Mouse (Mus musculus): Measurements from ENCODE around the gene Dnase1l3. TPM values are rescaled to one million over a fixed set of nuclear protein-coding genes. Genes with fewer than 3 reads are reported as not detected.

Gene Dnase1l3
- polyA plus RNA-seq, 1 experiment from 2014 or later = not detected

GRCm38 (mm10) chr14:7929029-7929428 lies 65.3 kb downstream of the Dnase1l3 start:
- Histone ChIP-seq H3K4me1 (replicated peaks) (no peaks in the 10 kb centered on the region), H3K27me3 (no peaks in the 10 kb centered on the region), H3K4me2 (no peak overlapping the region), H3K36me3 (peaks cover 99% of the 10 kb centered on the region), H3K9me3 (no peaks in the 10 kb centered on the region), H3K9ac (replicated peaks) (no peak overlapping the region), H3K27ac (no peak overlapping the region), H3K4me3 (replicated peaks) (no peak overlapping the region)
- WGBS = 89% methylated on average over 7 of the region's 7 CpGs
- ATAC-seq (ENCODE audit: insufficient number of reproducible peaks, insufficient read depth, low FRiP score, low TSS enrichment, low read depth) = no peak

GRCm38 (mm10) chr14:7928362-7928761 lies 66.0 kb downstream of the Dnase1l3 start:
- Histone ChIP-seq H3K4me3 (replicated peaks) (no peak overlapping the region), H3K4me1 (replicated peaks) (no peaks in the 10 kb centered on the region), H3K9ac (replicated peaks) (no peak overlapping the region), H3K27ac (no peak overlapping the region), H3K36me3 (peaks cover 99% of the 10 kb centered on the region), H3K9me3 (no peaks in the 10 kb centered on the region), H3K27me3 (no peaks in the 10 kb centered on the region), H3K4me2 (no peak overlapping the region)
- ATAC-seq (ENCODE audit: insufficient number of reproducible peaks, insufficient read depth, low FRiP score, low TSS enrichment, low read depth) = no peak
- WGBS = 89% methylated on average over 1 of the region's 1 CpGs

GRCm38 (mm10) chr14:7923635-7924034 lies 70.7 kb downstream of the Dnase1l3 start:
- Histone ChIP-seq H3K27ac (0 out of 2 replicates have a peak overlapping the region, but pooled peaks have one; percentile 29), H3K4me2 (no peak overlapping the region), H3K4me1 (replicated peaks) (peaks cover 2% of the 10 kb centered on the region; the same call in 1 of the 2 replicates), H3K9me3 (no peaks in the 10 kb centered on the region), H3K9ac (replicated peaks) (no peak overlapping the region), H3K27me3 (no peaks in the 10 kb centered on the region), H3K4me3 (replicated peaks) (no peak overlapping the region), H3K36me3 (peaks cover 97% of the 10 kb centered on the region)
- no peak for ATAC-seq (ENCODE audit: insufficient number of reproducible peaks, insufficient read depth, low FRiP score, low TSS enrichment, low read depth)

GRCm38 (mm10) chr14:7921459-7921858 lies 72.9 kb downstream of the Dnase1l3 start:
- Histone ChIP-seq H3K9me3 (no peaks in the 10 kb centered on the region), H3K27ac (peak overlapping the region; percentile 41; the same call in 1 of the 2 replicates), H3K4me3 (replicated peaks) (no peak overlapping the region), H3K9ac (replicated peaks) (no peak overlapping the region), H3K4me1 (replicated peaks) (peaks cover 2% of the 10 kb centered on the region; the same call in 1 of the 2 replicates), H3K27me3 (no peaks in the 10 kb centered on the region), H3K36me3 (peaks cover 98% of the 10 kb centered on the region), H3K4me2 (no peak overlapping the region)
- no peak for ATAC-seq (ENCODE audit: insufficient number of reproducible peaks, insufficient read depth, low FRiP score, low TSS enrichment, low read depth)
- 85% methylated on average over 5 of the region's 5 CpGs for WGBS

- no peak overlapping the region for H3K4me3 ChIP-seq (replicated peaks)
- no peaks in the 10 kb centered on the region for H3K9me3 ChIP-seq
- no peak for ATAC-seq (ENCODE audit: insufficient number of reproducible peaks, insufficient read depth, low FRiP score, low TSS enrichment, low read depth)
- no peak overlapping the region for H3K4me2 ChIP-seq
- peaks cover 97% of the 10 kb centered on the region for H3K36me3 ChIP-seq
- H3K4me1 ChIP-seq (replicated peaks) = peaks cover 2% of the 10 kb centered on the region; the same call in 1 of the 2 replicates
- no peak overlapping the region for H3K27ac ChIP-seq
- no peaks in the 10 kb centered on the region for H3K27me3 ChIP-seq
- WGBS = 76% methylated on average over 4 of the region's 4 CpGs
- H3K9ac ChIP-seq (replicated peaks) = no peak overlapping the region
Measured at GRCm38 (mm10) chr14:7919921-7920320, 74.5 kb downstream of the Dnase1l3 start.

GRCm38 (mm10) chr14:7919309-7919708 lies 75.1 kb downstream of the Dnase1l3 start:
- WGBS = 88% methylated on average over 5 of the region's 5 CpGs
- H3K4me2 ChIP-seq = no peak overlapping the region
- ATAC-seq (ENCODE audit: insufficient number of reproducible peaks, insufficient read depth, low FRiP score, low TSS enrichment, low read depth) = no peak
- H3K36me3 ChIP-seq = peaks cover 97% of the 10 kb centered on the region
- H3K9ac ChIP-seq (replicated peaks) = no peak overlapping the region
- no peak overlapping the region for H3K27ac ChIP-seq
- H3K4me3 ChIP-seq (replicated peaks) = no peak overlapping the region
- peaks cover 6% of the 10 kb centered on the region for H3K4me1 ChIP-seq (replicated peaks)
- H3K9me3 ChIP-seq = no peaks in the 10 kb centered on the region
- H3K27me3 ChIP-seq = no peaks in the 10 kb centered on the region

GRCm38 (mm10) chr14:7918150-7918991 lies 76.0 kb downstream of the Dnase1l3 start:
- no peak overlapping the region for H3K4me3 ChIP-seq (replicated peaks)
- H3K4me2 ChIP-seq = no peak overlapping the region
- peaks cover 15% of the 10 kb centered on the region for H3K4me1 ChIP-seq (replicated peaks)
- H3K9ac ChIP-seq (replicated peaks) = no peak overlapping the region
- H3K9me3 ChIP-seq = no peaks in the 10 kb centered on the region
- WGBS = 75% methylated on average over 6 of the region's 6 CpGs
- no peaks in the 10 kb centered on the region for H3K27me3 ChIP-seq
- peaks cover 94% of the 10 kb centered on the region for H3K36me3 ChIP-seq
- no peak for ATAC-seq (ENCODE audit: insufficient number of reproducible peaks, insufficient read depth, low FRiP score, low TSS enrichment, low read depth)
- H3K27ac ChIP-seq = no peak overlapping the region

Other genes with a start within 250 kb of the Dnase1l3 start
- gene Gm26661, start 203.0 kb downstream of the Dnase1l3 start, polyA plus RNA-seq (2016; fragmentation: Nextera tagmentation; extraction: Ambion mirVana) = not detected in 2 replicates
- gene Flnb, start 176.6 kb downstream of the Dnase1l3 start, polyA plus RNA-seq (2016; fragmentation: Nextera tagmentation; extraction: Ambion mirVana) = 56.7 and 61.9 TPM in 2 replicates
- gene Gm45521, start 37.3 kb downstream of the Dnase1l3 start, polyA plus RNA-seq (2016; fragmentation: Nextera tagmentation; extraction: Ambion mirVana) = not detected in 2 replicates
- 17.8 and 18.4 TPM in 2 replicates for gene Abhd6, start 8.3 kb upstream of the Dnase1l3 start, polyA plus RNA-seq (2016; fragmentation: Nextera tagmentation; extraction: Ambion mirVana)
- gene Rpp14, start 85.8 kb upstream of the Dnase1l3 start, polyA plus RNA-seq (2016; fragmentation: Nextera tagmentation; extraction: Ambion mirVana) = 50.1 and 51.2 TPM in 2 replicates
- gene Pxk, start 103.6 kb upstream of the Dnase1l3 start, polyA plus RNA-seq (2016; fragmentation: Nextera tagmentation; extraction: Ambion mirVana) = 22.8 and 23.0 TPM in 2 replicates
- 200 TPM in 2 replicates for gene Pdhb, start 178.5 kb upstream of the Dnase1l3 start, polyA plus RNA-seq (2016; fragmentation: Nextera tagmentation; extraction: Ambion mirVana)
- 16.1 and 21.7 TPM in 2 replicates for gene Kctd6, start 219.6 kb upstream of the Dnase1l3 start, polyA plus RNA-seq (2016; fragmentation: Nextera tagmentation; extraction: Ambion mirVana)